Mouse (Mus musculus) midbrain, embryonic 11.5 days (tissue): ENCODE results near the gene Pnma1. TPM values are rescaled to one million over a fixed set of nuclear protein-coding genes. Genes with fewer than 3 reads are reported as not detected.
A peak's percentile ranks its signal among the peaks of the same experiment; 100 is the strongest.

Experiments used
- ATAC-seq: fragments of 200-750 bp; cut with Nextera tagmentation; 2 replicates; pipeline ENCODE4 v1.8.0; 2017; ENCODE audit warnings: moderate TSS enrichment, moderate library complexity; ENCODE audit not compliant: low FRiP score
- DNase-seq: peaks from one replicate; pipeline ENCODE4 v3.0.0; 2015; ENCODE audit warnings: low spot score; ENCODE audit errors: missing footprints
- H3K27ac ChIP-seq: fragments of 300-500 bp; sonication (generic); 2 replicates; pipeline ENCODE4 v1.5.1; 2014; ENCODE audit warnings: low read depth, low read length
- H3K27me3 ChIP-seq: fragments of 300-500 bp; sonication (generic); 2 replicates; pipeline ENCODE4 v1.6.1; 2014; ENCODE audit warnings: mild to moderate bottlenecking, low read length, moderate library complexity, mixed read lengths; ENCODE audit not compliant: control insufficient read depth, insufficient read depth
- H3K36me3 ChIP-seq: fragments of 300-500 bp; sonication (generic); 2 replicates; pipeline ENCODE4 v1.6.1; 2014; ENCODE audit warnings: mild to moderate bottlenecking, low read length, moderate library complexity, mixed read lengths; ENCODE audit not compliant: control insufficient read depth, insufficient read depth
- H3K4me1 ChIP-seq: fragments of 300-500 bp; sonication (generic); 2 replicates; pipeline ENCODE4 v1.6.1; 2014; ENCODE audit warnings: low read length; ENCODE audit not compliant: control insufficient read depth, insufficient read depth
- H3K4me2 ChIP-seq: fragments of 300-500 bp; sonication (generic); 2 replicates; pipeline ENCODE4 v1.6.1; 2014; ENCODE audit warnings: mild to moderate bottlenecking, moderate library complexity
- H3K4me3 ChIP-seq: fragments of 300-500 bp; sonication (generic); 2 replicates; pipeline ENCODE4 v1.5.1; 2014; ENCODE audit warnings: low read depth, low read length
- H3K9ac ChIP-seq: fragments of 300-500 bp; sonication (generic); 2 replicates; pipeline ENCODE4 v1.6.1; 2014; ENCODE audit warnings: low read length
- H3K9me3 ChIP-seq: fragments of 300-500 bp; sonication (generic); 2 replicates; pipeline ENCODE4 v1.6.1; 2016; ENCODE audit warnings: low read length; ENCODE audit not compliant: control insufficient read depth
- WGBS: fragments of 180-500 bp; shearing (Covaris S2); extraction: QIAGEN DNeasy Blood & Tissue Kit; methylation state at CpG from one replicate; pipeline ENCODE4 v1.1.7; 2014; 5-methylcytosine and 5-hydroxymethylcytosine counted together
- polyA plus RNA-seq: library from polyadenylated mRNA; unstranded; fragments of >200 nt; fragmentation: Nextera tagmentation; extraction: Ambion mirVana; gene quantifications from 2 replicates; pipeline ENCODE4 v1.2.1, GENCODE M21; 2014

Pnma1 gene
- 3.4 and 3.8 TPM in 2 replicates for polyA plus RNA-seq

DNA sequence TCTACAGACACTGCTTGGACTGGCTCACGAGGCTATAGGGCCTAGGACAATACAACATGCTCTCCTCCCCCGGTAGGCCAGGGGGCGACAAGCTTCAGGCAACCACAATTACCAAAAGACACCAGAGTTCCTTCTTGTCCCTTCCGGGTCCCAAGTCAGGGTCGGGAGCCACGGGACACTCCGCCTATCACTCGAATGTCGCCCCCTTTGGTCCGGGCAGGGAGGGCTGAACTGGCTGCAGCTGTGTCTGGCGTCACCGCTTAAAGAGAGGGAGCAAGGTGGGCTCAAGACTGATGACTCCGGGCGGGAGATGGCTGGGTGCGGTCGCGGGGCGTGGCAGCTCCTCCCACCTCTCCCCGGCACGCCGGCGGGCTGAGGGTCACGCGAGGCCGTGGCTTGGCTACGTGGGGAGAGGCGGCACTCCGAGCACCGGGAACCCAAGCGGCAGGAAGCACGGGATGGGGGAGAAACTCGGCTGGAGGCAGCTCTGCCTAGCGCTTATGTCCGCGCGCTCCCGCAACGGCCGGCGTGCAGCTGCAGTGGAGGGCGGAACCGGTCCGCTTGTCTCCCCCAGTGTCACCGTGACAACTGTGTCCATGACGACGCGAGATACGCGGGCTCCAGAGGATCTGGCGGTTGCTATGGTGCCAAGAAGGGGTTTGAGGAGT is at the start of gene Pnma1:
Pnma1 (minus strand) TSS at position 536 of the 668 bp plus-strand sequence.
- peak; percentile 98 for DNase-seq
- peak; percentile 96 for ATAC-seq
- Histone ChIP-seq H3K9ac (peak within 1 kb of the TSS; percentile 62), H3K36me3 (no peaks in the 10 kb centered on the region; the same call in none of the 2 replicates), H3K4me3 (peak within 1 kb of the TSS; percentile 60), H3K27me3 (no peaks in the 10 kb centered on the region), H3K4me1 (peaks cover 14% of the 10 kb centered on the region), H3K9me3 (no peaks in the 10 kb centered on the region), H3K27ac (peak within 1 kb of the TSS; percentile 52), H3K4me2 (peak within 1 kb of the TSS; percentile 81)
- WGBS = under 1% methylated on average over 50 of the region's 50 CpGs

DNA sequence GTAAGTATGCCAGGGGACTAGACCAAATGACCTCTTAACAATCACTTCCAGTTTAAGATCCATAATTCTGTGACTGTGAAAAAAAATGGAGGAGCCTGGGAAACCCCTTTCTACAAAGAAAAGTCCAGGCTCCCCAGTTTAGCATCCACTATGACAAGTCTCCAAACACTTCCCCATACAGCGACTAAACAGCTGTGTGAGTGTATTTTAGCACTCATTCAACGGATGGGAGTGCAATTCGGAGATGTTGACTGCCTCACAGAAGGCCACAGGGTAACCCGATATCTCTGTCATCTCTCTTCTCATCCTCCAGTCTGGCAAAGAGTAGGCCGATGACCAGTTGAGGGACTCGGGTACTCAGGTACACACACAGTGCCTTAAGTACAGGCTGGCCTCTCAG is 46.9 kb upstream of the Pnma1 start:
- no peaks in the 10 kb centered on the region for H3K9me3 ChIP-seq
- H3K27ac ChIP-seq = no peak overlapping the region
- ATAC-seq (no peak), DNase-seq (no peak)
- H3K4me1 ChIP-seq = peaks cover 41% of the 10 kb centered on the region
- H3K9ac ChIP-seq = no peak overlapping the region
- H3K36me3 ChIP-seq = no peaks in the 10 kb centered on the region
- H3K4me3 ChIP-seq = no peak overlapping the region
- WGBS = 61% methylated on average over 6 of the region's 6 CpGs
- H3K27me3 ChIP-seq = no peaks in the 10 kb centered on the region; the same call in 1 of the 2 replicates
- H3K4me2 ChIP-seq = no peak overlapping the region

DNA sequence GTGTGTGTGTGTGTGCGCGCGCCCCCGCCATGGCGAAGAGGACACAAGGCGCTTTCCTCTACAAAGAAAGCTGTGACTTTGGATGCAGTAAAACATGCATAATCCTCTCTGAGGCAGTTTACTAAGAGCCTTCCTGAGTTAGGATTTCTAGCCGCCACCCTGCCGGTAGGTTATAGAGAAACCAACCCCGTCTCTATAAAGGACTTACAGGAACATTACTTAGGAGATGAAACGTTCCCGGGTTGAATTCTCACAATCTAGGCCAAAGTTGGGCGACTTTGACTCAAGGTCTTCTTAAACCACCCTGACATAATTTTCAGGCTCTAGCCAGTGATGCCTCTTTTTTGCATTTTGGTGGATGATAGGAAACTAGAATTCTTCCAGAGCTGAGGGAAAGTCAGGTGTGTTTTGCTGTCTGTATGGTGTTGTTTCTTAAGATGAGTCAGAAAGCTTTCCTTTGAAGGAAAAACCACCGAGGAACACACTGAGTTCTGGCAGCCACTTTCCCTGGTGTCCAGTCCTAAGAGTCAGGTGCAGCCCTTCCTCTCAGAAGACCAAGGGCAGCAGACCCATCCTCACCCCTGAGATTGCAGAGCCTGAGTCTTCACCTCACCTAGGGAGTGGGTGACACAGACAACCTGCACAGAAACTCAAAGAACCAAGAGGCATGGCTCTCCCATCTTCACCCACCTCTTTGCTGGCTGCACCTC is 46.3 kb upstream of the Pnma1 start:
- H3K4me3 ChIP-seq = peak overlapping the region; percentile 83
- peak; percentile 91 for DNase-seq
- H3K4me2 ChIP-seq = peak overlapping the region; percentile 99
- H3K9ac ChIP-seq = peak overlapping the region; percentile 90; the same call in 1 of the 2 replicates
- 4% methylated on average over 13 of the region's 13 CpGs for WGBS
- H3K9me3 ChIP-seq = no peaks in the 10 kb centered on the region
- H3K27me3 ChIP-seq = no peaks in the 10 kb centered on the region; the same call in 1 of the 2 replicates
- H3K27ac ChIP-seq = peak overlapping the region; percentile 91; the same call in 1 of the 2 replicates
- no peaks in the 10 kb centered on the region for H3K36me3 ChIP-seq
- peaks cover 41% of the 10 kb centered on the region for H3K4me1 ChIP-seq
- no peak for ATAC-seq

DNA sequence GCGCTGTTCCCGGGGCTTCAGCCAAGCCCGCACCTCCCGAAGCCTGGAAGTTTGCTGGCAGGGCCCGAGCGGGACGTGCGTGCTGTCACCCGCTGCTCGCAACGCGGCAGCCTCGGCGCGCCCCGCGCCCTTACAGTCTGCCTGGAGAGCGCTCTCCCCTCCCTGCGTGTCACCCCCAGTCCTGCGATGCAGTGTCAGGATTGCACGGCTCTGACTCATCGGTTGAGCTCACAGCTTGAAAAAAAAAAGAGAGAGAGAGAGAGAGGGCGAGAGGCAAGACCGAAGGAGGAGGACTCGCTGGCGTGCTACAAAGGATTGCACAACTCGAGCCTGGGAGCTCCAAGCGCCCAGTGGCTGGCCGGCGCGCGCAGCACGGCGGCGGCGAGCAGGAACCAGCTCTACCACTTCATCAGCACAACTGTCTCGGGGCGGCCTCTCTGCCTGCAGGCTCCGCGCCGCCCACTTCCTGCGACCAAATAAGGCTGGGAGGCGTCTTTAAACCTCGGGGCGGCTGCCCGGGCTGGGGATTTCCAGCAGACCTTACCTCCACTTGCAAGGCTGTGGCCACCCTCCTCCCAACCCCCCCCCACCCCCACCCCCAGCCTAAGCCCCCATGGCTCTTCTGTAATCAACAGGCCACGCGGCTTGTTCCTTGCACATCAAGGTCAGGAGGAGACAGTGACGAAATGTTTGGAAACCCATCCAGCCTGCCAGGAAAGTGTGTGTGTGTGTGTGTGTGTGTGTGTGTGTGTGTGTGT is 45.5 kb upstream of the Pnma1 start:
- ATAC-seq = peak; percentile 83
- WGBS = under 1% methylated on average over 49 of the region's 49 CpGs
- H3K27ac ChIP-seq = peak overlapping the region; percentile 91
- H3K36me3 ChIP-seq = no peaks in the 10 kb centered on the region
- no peaks in the 10 kb centered on the region for H3K9me3 ChIP-seq
- peak overlapping the region; percentile 90 for H3K9ac ChIP-seq
- no peaks in the 10 kb centered on the region; the same call in 1 of the 2 replicates for H3K27me3 ChIP-seq
- DNase-seq = peak; percentile 98
- peaks cover 41% of the 10 kb centered on the region for H3K4me1 ChIP-seq
- H3K4me3 ChIP-seq = peak overlapping the region; percentile 83
- H3K4me2 ChIP-seq = peak overlapping the region; percentile 99

DNA sequence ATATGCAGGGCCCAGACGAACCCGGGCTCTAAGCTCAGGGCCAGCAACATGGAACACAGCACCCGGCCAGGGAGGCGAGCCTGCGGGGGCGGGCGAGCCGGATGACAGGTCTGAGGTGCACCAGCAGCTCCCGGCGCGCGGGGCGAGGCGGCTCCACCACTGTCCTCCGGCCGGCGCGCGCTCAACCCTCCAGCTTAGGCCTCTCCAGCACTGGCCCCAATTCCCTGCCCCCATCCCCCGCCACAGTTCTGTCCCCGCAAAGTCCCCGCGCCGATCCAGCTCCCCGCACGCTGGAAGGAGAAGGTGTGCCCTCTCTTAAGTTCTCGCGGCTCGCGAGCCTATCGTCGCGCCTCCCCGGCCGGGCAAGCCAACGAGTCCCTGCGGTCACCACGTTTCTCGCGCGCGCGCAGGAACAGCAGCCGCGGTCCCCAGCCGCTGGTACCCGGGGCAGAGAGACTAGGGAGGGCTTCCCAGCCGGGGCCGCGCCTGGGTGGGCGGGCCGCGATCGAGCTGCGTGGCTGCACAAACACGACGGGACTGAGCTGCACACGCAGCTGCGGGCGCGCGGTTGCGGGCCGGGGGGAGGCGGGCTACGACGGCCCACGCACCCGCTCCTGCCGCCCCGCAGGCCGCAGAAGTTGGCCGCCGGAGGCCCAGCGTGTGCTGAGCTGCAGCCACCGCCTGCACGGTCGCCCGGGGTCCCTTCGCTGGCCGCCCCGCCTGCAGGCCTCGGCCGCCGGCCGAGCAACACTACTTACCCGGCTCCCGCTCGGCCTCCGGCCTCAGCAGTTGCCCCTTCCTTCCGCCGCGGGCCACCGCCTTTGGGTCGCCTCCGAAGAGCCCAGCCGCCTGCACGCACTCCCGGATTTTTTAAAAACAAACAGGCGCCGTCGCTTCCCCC is 44.7 kb upstream of the Pnma1 start:
- ATAC-seq (peak; percentile 64), DNase-seq (peak; percentile 97)
- H3K27me3 ChIP-seq = no peaks in the 10 kb centered on the region; the same call in 1 of the 2 replicates
- H3K4me2 ChIP-seq = peak overlapping the region; percentile 99
- peak overlapping the region; percentile 83 for H3K4me3 ChIP-seq
- H3K9ac ChIP-seq = peak overlapping the region; percentile 90
- peaks cover 41% of the 10 kb centered on the region for H3K4me1 ChIP-seq
- WGBS = under 1% methylated on average over 88 of the region's 102 CpGs
- H3K27ac ChIP-seq = peak overlapping the region; percentile 91
- no peaks in the 10 kb centered on the region for H3K9me3 ChIP-seq
- no peaks in the 10 kb centered on the region for H3K36me3 ChIP-seq

DNA sequence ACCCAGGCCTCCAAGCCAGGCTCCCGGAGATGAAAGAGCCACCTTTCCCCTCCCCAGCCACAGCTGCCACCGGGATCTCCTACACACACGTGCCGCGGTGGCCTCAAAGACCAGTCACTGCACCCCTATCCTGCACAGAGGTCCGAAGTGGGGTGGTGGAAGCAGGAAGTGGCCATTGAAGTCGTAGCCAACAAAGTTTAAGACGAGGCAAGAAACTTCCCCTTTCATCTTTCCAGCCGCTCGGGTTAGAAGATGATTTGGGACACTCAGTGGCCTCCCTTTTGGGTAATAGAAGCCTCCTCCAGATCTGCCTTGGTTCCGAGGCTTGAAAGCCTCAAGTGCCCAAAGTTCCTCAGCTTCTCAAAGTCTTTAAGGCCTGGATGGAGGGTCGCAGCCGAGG is 44.0 kb upstream of the Pnma1 start:
- Histone ChIP-seq H3K27ac (peak overlapping the region; percentile 91; the same call in 1 of the 2 replicates), H3K36me3 (no peaks in the 10 kb centered on the region), H3K9me3 (no peaks in the 10 kb centered on the region), H3K27me3 (no peaks in the 10 kb centered on the region; the same call in 1 of the 2 replicates), H3K4me2 (peak overlapping the region; percentile 99), H3K9ac (peak overlapping the region; percentile 90), H3K4me1 (peaks cover 37% of the 10 kb centered on the region), H3K4me3 (peak overlapping the region; percentile 83)
- ATAC-seq (no peak), DNase-seq (peak; percentile 94)
- WGBS = under 1% methylated on average over 13 of the region's 13 CpGs

DNA sequence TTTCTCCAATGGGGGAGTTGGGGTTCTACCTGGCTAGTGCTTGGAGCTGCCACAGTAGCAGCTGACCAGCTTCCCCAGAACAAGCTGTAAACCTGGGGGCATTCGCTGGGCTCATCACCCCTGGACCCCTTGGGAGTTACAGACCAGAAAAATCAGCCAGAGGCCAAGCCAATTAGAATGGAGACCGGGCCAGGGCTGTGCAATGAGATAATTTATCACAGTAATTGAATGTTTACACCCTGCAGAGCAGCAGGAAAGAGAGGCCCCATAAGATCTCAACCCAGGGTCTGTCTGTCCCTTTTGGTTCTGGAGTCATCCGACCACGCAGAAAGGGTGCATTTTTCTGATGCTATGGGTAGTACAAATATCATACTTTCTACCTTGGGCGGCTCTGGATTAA is 43.5 kb upstream of the Pnma1 start:
- Histone ChIP-seq H3K4me1 (peaks cover 37% of the 10 kb centered on the region), H3K27me3 (no peaks in the 10 kb centered on the region; the same call in 1 of the 2 replicates), H3K4me2 (peak overlapping the region; percentile 99), H3K9ac (peak overlapping the region; percentile 90), H3K27ac (no peak overlapping the region), H3K4me3 (peak overlapping the region; percentile 83), H3K9me3 (no peaks in the 10 kb centered on the region; the same call in 1 of the 2 replicates), H3K36me3 (no peaks in the 10 kb centered on the region)
- 30% methylated on average over 5 of the region's 5 CpGs for WGBS
- no peak for DNase-seq
- no peak for ATAC-seq

DNA sequence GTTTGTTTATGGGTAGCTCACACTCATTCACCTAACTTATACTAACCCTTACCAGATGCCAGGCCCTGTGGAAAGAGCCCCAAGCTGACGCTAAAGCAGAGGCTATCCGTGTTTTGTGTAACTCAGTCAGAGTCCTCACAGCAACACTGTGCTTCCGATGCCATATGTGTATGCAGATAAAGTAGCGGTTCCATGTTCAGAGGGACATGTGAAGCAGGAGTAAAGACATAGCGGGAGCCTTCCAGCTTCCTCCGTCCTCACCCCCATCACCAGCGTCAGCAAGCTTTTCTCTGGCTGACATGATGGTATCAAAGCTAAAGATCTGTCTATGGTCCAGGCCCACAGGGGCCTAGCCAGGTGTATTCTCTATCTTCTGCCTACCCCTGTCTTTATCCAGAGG is 42.9 kb upstream of the Pnma1 start:
- Histone ChIP-seq H3K4me3 (no peak overlapping the region), H3K9ac (no peak overlapping the region), H3K27me3 (no peaks in the 10 kb centered on the region; the same call in 1 of the 2 replicates), H3K9me3 (no peaks in the 10 kb centered on the region; the same call in 1 of the 2 replicates), H3K27ac (no peak overlapping the region), H3K4me2 (no peak overlapping the region), H3K36me3 (no peaks in the 10 kb centered on the region), H3K4me1 (peaks cover 37% of the 10 kb centered on the region)
- DNase-seq = peak; percentile 86
- 71% methylated on average over 7 of the region's 7 CpGs for WGBS
- no peak for ATAC-seq
